ENCODE assay signal across 27 mouse cellular contexts in the genomic region with DNA sequence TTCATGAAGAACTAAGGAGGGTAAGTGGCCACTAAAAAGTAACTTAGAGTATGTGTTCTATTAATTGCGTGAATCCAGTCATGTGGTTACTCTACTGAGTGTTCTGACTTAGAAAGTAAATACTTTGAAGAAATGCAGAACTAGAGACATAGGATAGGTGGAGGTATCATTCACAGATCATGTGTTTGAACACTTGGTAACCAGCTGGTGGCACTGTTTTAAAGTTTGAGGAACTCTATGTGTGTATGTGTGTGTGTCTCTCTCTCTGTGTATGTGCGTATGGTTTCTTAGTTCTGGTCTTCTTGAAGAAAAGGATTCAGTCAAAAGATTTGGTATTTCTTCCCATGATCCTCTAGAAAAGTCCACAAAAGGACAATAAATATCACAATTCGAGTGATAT. TPM values are rescaled to one million over a fixed set of nuclear protein-coding genes. Genes with fewer than 3 reads are reported as not detected.
A peak's percentile ranks its signal among the peaks of the same experiment; 100 is the strongest.
DNase-seq lines count a peak whose midpoint lies in the region; ATAC-seq and TF ChIP-seq lines count a peak whose summit lies in the region.
"Had no signal": no experiment of that assay in that cellular context is flagged by ENCODE, and none has a peak within 500 bp of the region (broad histone marks: within the 10 kb centered on the region; RNA-seq: fewer than 3 reads in every experiment).

No protein-coding gene starts in this region.

- peak; percentile 25; the same call in 1 of the 2 replicates for TF ChIP-seq CTCF in kidney, postnatal 0 days (IDR thresholded peaks at IDR 0.05; ENCODE audit: low read depth)

- no peak overlapping the region for H3K4me2 ChIP-seq in kidney, postnatal 0 days (ENCODE audit: low read length)
- no peak overlapping the region for H3K4me2 ChIP-seq in kidney, embryonic 14.5 days (replicated peaks; ENCODE audit: low read depth, low read length)
- H3K4me2 ChIP-seq: liver, embryonic 13.5 days had no signal

- WGBS in kidney, postnatal 0 days = 96% methylated on average over 3 of the region's 3 CpGs
- 85% methylated on average over 3 of the region's 3 CpGs for WGBS in kidney, embryonic 14.5 days
- WGBS in forebrain, embryonic 10.5 days = 85% methylated on average over 3 of the region's 3 CpGs

- no peak overlapping the region for H3K27ac ChIP-seq in kidney, postnatal 0 days
- no peak overlapping the region for H3K27ac ChIP-seq in kidney, embryonic 14.5 days (ENCODE audit: low read depth, low read length)
- no peak overlapping the region for H3K27ac ChIP-seq in forebrain, embryonic 10.5 days
- H3K27ac ChIP-seq: hindbrain, postnatal 0 days; liver, embryonic 13.5 days had no signal

- ATAC-seq in kidney, postnatal 0 days (replicated peaks; ENCODE audit: low FRiP score, low read depth) = no peak
- ATAC-seq in kidney, embryonic 14.5 days (ENCODE audit: low FRiP score, low TSS enrichment) = no peak
- peak; percentile 46 for ATAC-seq in activated CD4-positive, CD25-positive, alpha-beta regulatory T cell, adult 4 months
- peak; percentile 51; the same call in 1 of the 2 replicates for ATAC-seq in monocyte, adult 5-6 weeks (replicated peaks; ENCODE audit: insufficient number of reproducible peaks, low FRiP score, low TSS enrichment, poor library complexity, severe bottlenecking)
- ATAC-seq: forebrain, postnatal 0 days; hindbrain, postnatal 0 days had no signal

- no peaks in the 10 kb centered on the region for H3K4me1 ChIP-seq in kidney, postnatal 0 days (replicated peaks; ENCODE audit: insufficient read depth, low read length)
- H3K4me1 ChIP-seq in kidney, embryonic 14.5 days (ENCODE audit: control insufficient read depth, insufficient read depth, low read length) = no peaks in the 10 kb centered on the region
- peaks cover 4% of the 10 kb centered on the region; the same call in 1 of the 2 replicates for H3K4me1 ChIP-seq in forebrain, embryonic 10.5 days
- H3K4me1 ChIP-seq: liver, embryonic 13.5 days had no signal

- H3K9ac ChIP-seq in kidney, postnatal 0 days (ENCODE audit: low read depth, low read length) = no peak overlapping the region
- H3K9ac ChIP-seq in kidney, embryonic 14.5 days (ENCODE audit: low read depth, low read length) = no peak overlapping the region
- H3K9ac ChIP-seq: forebrain, postnatal 0 days; liver, embryonic 13.5 days had no signal

- no peak overlapping the region for H3K4me3 ChIP-seq in kidney, postnatal 0 days (replicated peaks; ENCODE audit: low read depth, low read length)
- H3K4me3 ChIP-seq in kidney, embryonic 14.5 days (ENCODE audit: low read length) = no peak overlapping the region
- H3K4me3 ChIP-seq in forebrain, embryonic 10.5 days = no peak overlapping the region
- H3K4me3 ChIP-seq: erythroblast, embryonic 14.5 days; liver, embryonic 13.5 days had no signal

- no peaks in the 10 kb centered on the region for H3K9me3 ChIP-seq in kidney, postnatal 0 days (replicated peaks; ENCODE audit: low read length)
- H3K9me3 ChIP-seq in kidney, embryonic 14.5 days (ENCODE audit: control insufficient read depth, low read length) = no peaks in the 10 kb centered on the region
- H3K9me3 ChIP-seq in forebrain, embryonic 10.5 days = no peaks in the 10 kb centered on the region; the same call in 1 of the 2 replicates
- H3K9me3 ChIP-seq: liver, embryonic 13.5 days had no signal

- no peaks in the 10 kb centered on the region for H3K27me3 ChIP-seq in kidney, postnatal 0 days (ENCODE audit: insufficient read depth, low read length)
- no peaks in the 10 kb centered on the region for H3K27me3 ChIP-seq in kidney, embryonic 14.5 days (ENCODE audit: control insufficient read depth, insufficient read depth, low read length)
- no peaks in the 10 kb centered on the region for H3K27me3 ChIP-seq in forebrain, embryonic 10.5 days (ENCODE audit: poor library complexity, severe bottlenecking)
- H3K27me3 ChIP-seq: liver, embryonic 13.5 days had no signal

- H3K36me3 ChIP-seq in kidney, postnatal 0 days (ENCODE audit: insufficient read depth, low read length) = 0 out of 2 replicates have a peak, but pooled peaks cover 3% of the 10 kb centered on the region
- H3K36me3 ChIP-seq in kidney, embryonic 14.5 days (ENCODE audit: control insufficient read depth, insufficient read depth, low read length) = no peaks in the 10 kb centered on the region; the same call in 1 of the 2 replicates
- no peaks in the 10 kb centered on the region; the same call in 1 of the 2 replicates for H3K36me3 ChIP-seq in forebrain, embryonic 10.5 days (replicated peaks)
- H3K36me3 ChIP-seq: liver, embryonic 13.5 days had no signal

- DNase-seq in kidney, postnatal 0 days (ENCODE audit: low spot score) = no peak
- DNase-seq in A20 (ENCODE audit: low read depth, low spot score) = peak; percentile 32
- DNase-seq in thymus, postnatal 0 days (ENCODE audit: low spot score) = no peak
- DNase-seq in forebrain, embryonic 10.5 days (ENCODE audit: extremely low spot score, low spot score) = no peak
- DNase-seq in spleen, postnatal 14 days (ENCODE audit: low spot score in 2 of 2) = no peak
- DNase-seq: adrenal gland, postnatal 14 days; cerebellum, adult 18-20 months; cerebellum, postnatal 36 days; forebrain, postnatal 0 days; heart, postnatal 10 days; kidney, adult 8-10 months; layer of hippocampus, postnatal 36 days; left cerebral cortex, postnatal 4 days; liver, embryonic 13.5 days; right cerebral cortex, postnatal 4 days; thymus, adult 18-20 months had no signal

RNA-seq across cellular contexts. Expression of a gene that starts 5.1 kb away (rescaled TPM):
- polyA plus RNA-seq in kidney, postnatal 0 days (2015; fragmentation: Nextera tagmentation; extraction: Ambion mirVana) = 0.28 and 0.41 TPM in 2 replicates
- polyA plus RNA-seq in kidney, embryonic 14.5 days (2014; fragmentation: Nextera tagmentation; extraction: Ambion mirVana) = 1.1 and 1.6 TPM in 2 replicates
- not detected for polyA plus RNA-seq in activated CD4-positive, CD25-positive, alpha-beta regulatory T cell, adult 4 months (2017; shearing (Covaris generic))
- not detected in 3 replicates for total RNA-seq in monocyte, adult 5-6 weeks (2017)
- polyA plus RNA-seq in thymus, postnatal 0 days (2015; fragmentation: Nextera tagmentation; extraction: Ambion mirVana) = 0.36 and 0.40 TPM in 2 replicates
- polyA plus RNA-seq in forebrain, embryonic 10.5 days (2016; fragmentation: Nextera tagmentation; extraction: Ambion mirVana) = 1.00 and 1.4 TPM in 2 replicates
- total RNA-seq: adrenal gland, postnatal 14 days had no signal
- polyA plus RNA-seq: erythroblast, embryonic 14.5 days had no signal

RNA-seq across cellular contexts. Expression of a gene that starts 23.6 kb away (rescaled TPM):
- polyA plus RNA-seq in kidney, postnatal 0 days (2015; fragmentation: Nextera tagmentation; extraction: Ambion mirVana) = 0.39 and 0.83 TPM in 2 replicates
- 0.16 TPM in 1 of 2 replicates, not detected in the other for polyA plus RNA-seq in kidney, embryonic 14.5 days (2014; fragmentation: Nextera tagmentation; extraction: Ambion mirVana)
- under 1 TPM in 1 of 2 experiments, not detected in 1; 0.33 TPM for polyA plus RNA-seq in activated CD4-positive, CD25-positive, alpha-beta regulatory T cell, adult 4 months (2017; shearing (Covaris generic))
- total RNA-seq in monocyte, adult 5-6 weeks (2017) = 9.8 to 11.3 TPM (median 10.1 TPM) in 3 replicates
- polyA plus RNA-seq in thymus, postnatal 0 days (2015; fragmentation: Nextera tagmentation; extraction: Ambion mirVana) = 0.36 TPM in 1 of 2 replicates, not detected in the other
- polyA plus RNA-seq in forebrain, embryonic 10.5 days (2016; fragmentation: Nextera tagmentation; extraction: Ambion mirVana) = not detected in 2 replicates
- total RNA-seq: forebrain, postnatal 0 days; gastrocnemius, adult 8-10 months; heart, adult 8-10 months; hindbrain, postnatal 0 days; layer of hippocampus, postnatal 36 days had no signal
- polyA plus RNA-seq: erythroblast, embryonic 14.5 days; hindbrain, postnatal 0 days had no signal

RNA-seq across cellular contexts. Expression of a gene that starts 27.5 kb away (rescaled TPM):
- polyA plus RNA-seq in kidney, postnatal 0 days (2015; fragmentation: Nextera tagmentation; extraction: Ambion mirVana) = 0.37 and 0.80 TPM in 2 replicates
- polyA plus RNA-seq in kidney, embryonic 14.5 days (2014; fragmentation: Nextera tagmentation; extraction: Ambion mirVana) = 0.23 and 0.34 TPM in 2 replicates
- under 1 TPM in 1 of 2 experiments, not detected in 1; 0.69 TPM for polyA plus RNA-seq in activated CD4-positive, CD25-positive, alpha-beta regulatory T cell, adult 4 months (2017; shearing (Covaris generic))
- total RNA-seq in monocyte, adult 5-6 weeks (2017) = 29.1 to 53.2 TPM (median 41.4 TPM) in 3 replicates
- 0.22 and 0.34 TPM in 2 replicates for polyA plus RNA-seq in thymus, postnatal 0 days (2015; fragmentation: Nextera tagmentation; extraction: Ambion mirVana)
- polyA plus RNA-seq in forebrain, embryonic 10.5 days (2016; fragmentation: Nextera tagmentation; extraction: Ambion mirVana) = not detected in 2 replicates
- total RNA-seq: adrenal gland, postnatal 14 days; forebrain, postnatal 0 days; gastrocnemius, adult 8-10 months; hindbrain, postnatal 0 days; layer of hippocampus, postnatal 36 days had no signal
- polyA plus RNA-seq: embryonic facial prominence, embryonic 11.5 days; erythroblast, embryonic 14.5 days; neural tube, embryonic 14.5 days had no signal

RNA-seq across cellular contexts. Expression of a gene that starts 27.5 kb away (rescaled TPM):
- polyA plus RNA-seq in kidney, postnatal 0 days (2015; fragmentation: Nextera tagmentation; extraction: Ambion mirVana) = not detected in 2 replicates
- not detected in 2 replicates for polyA plus RNA-seq in kidney, embryonic 14.5 days (2014; fragmentation: Nextera tagmentation; extraction: Ambion mirVana)
- polyA plus RNA-seq in activated CD4-positive, CD25-positive, alpha-beta regulatory T cell, adult 4 months (2017; shearing (Covaris generic)) = under 1 TPM in 1 of 2 experiments, not detected in 1; 0.54 TPM
- not detected in 3 replicates for total RNA-seq in monocyte, adult 5-6 weeks (2017)
- polyA plus RNA-seq in thymus, postnatal 0 days (2015; fragmentation: Nextera tagmentation; extraction: Ambion mirVana) = not detected in 2 replicates
- not detected in 2 replicates for polyA plus RNA-seq in forebrain, embryonic 10.5 days (2016; fragmentation: Nextera tagmentation; extraction: Ambion mirVana)
- total RNA-seq: adrenal gland, postnatal 14 days; forebrain, postnatal 0 days; gastrocnemius, adult 8-10 months; heart, adult 8-10 months; heart, postnatal 10 days; hindbrain, postnatal 0 days; layer of hippocampus, postnatal 36 days; left cerebral cortex, postnatal 4 days had no signal
- polyA plus RNA-seq: embryonic facial prominence, embryonic 11.5 days; erythroblast, embryonic 14.5 days; forebrain, postnatal 0 days; hindbrain, postnatal 0 days; large intestine, adult 2 months; liver, embryonic 13.5 days; lung, embryonic 16.5 days; neural tube, embryonic 14.5 days had no signal

RNA-seq across cellular contexts. Expression of a gene that starts 33.2 kb away (rescaled TPM):
- 14.4 and 18.5 TPM in 2 replicates for polyA plus RNA-seq in kidney, postnatal 0 days (2015; fragmentation: Nextera tagmentation; extraction: Ambion mirVana)
- 22.9 and 32.8 TPM in 2 replicates for polyA plus RNA-seq in kidney, embryonic 14.5 days (2014; fragmentation: Nextera tagmentation; extraction: Ambion mirVana)
- 1 to 10 TPM; 5.1 to 6.2 TPM for polyA plus RNA-seq in activated CD4-positive, CD25-positive, alpha-beta regulatory T cell, adult 4 months (2017; shearing (Covaris generic))
- total RNA-seq in monocyte, adult 5-6 weeks (2017) = 0.10 TPM in 1 of 3 replicates, not detected in the others
- 5.5 and 8.0 TPM in 2 replicates for polyA plus RNA-seq in thymus, postnatal 0 days (2015; fragmentation: Nextera tagmentation; extraction: Ambion mirVana)
- 51.0 and 53.7 TPM in 2 replicates for polyA plus RNA-seq in forebrain, embryonic 10.5 days (2016; fragmentation: Nextera tagmentation; extraction: Ambion mirVana)
- polyA plus RNA-seq: erythroblast, embryonic 14.5 days had no signal

Comparison
In these comparisons a context has a peak if more than half of its experiments do, and no peak if none do; other contexts are left out.
1. ATAC-seq: peak in activated CD4-positive, CD25-positive, alpha-beta regulatory T cell, adult 4 months (single experiment) and monocyte, adult 5-6 weeks (single experiment); none in kidney, postnatal 0 days (single experiment) and kidney, embryonic 14.5 days (single experiment).